Mouse (Mus musculus): ENCODE measurements around the gene Myh3.

Myh3 gene

GRCm38 (mm10) chr11:67144559-67145265 is 66.6 kb downstream of the Myh3 start:
- no peak for DNase-seq (ENCODE audit: low spot score in 2 of 2)

- no peak for DNase-seq (ENCODE audit: low spot score in 2 of 2)
Measured at GRCm38 (mm10) chr11:67145482-67146408, 67.6 kb downstream of the Myh3 start.

GRCm38 (mm10) chr11:67146409-67147282 is 68.5 kb downstream of the Myh3 start:
- no peak for DNase-seq (ENCODE audit: low spot score in 2 of 2)

- DNase-seq (ENCODE audit: low spot score in 2 of 2) = no peak
Measured at GRCm38 (mm10) chr11:67147283-67147921, 69.3 kb downstream of the Myh3 start.

- DNase-seq (ENCODE audit: low spot score in 2 of 2) = no peak
Measured at GRCm38 (mm10) chr11:67148286-67149012, 70.3 kb downstream of the Myh3 start.

- no peak for DNase-seq (ENCODE audit: low spot score in 2 of 2)
Measured at GRCm38 (mm10) chr11:67150237-67150636, 72.1 kb downstream of the Myh3 start.

GRCm38 (mm10) chr11:67151159-67151558 is 73.1 kb downstream of the Myh3 start:
- DNase-seq (ENCODE audit: low spot score in 2 of 2) = no peak

Measured in urinary bladder, adult 18-20 months (tissue).